16 mouse cellular contexts compared by ENCODE assay signal in genomic region chr13:10449502-10449901, GRCm38 (mm10).
"Had no signal": no experiment of that assay in that cellular context is flagged by ENCODE, and none has a peak within 500 bp of the region (broad histone marks: within the 10 kb centered on the region; RNA-seq: fewer than 3 reads in every experiment).

No protein-coding gene starts in this region.

- H3K4me3 ChIP-seq: midbrain, embryonic 10.5 days; midbrain, embryonic 12.5 days; myocyte; neural tube, embryonic 13.5 days; neural tube, embryonic 15.5 days; stomach, embryonic 15.5 days had no signal

- H3K27ac ChIP-seq: midbrain, embryonic 10.5 days; midbrain, embryonic 12.5 days; neural tube, embryonic 13.5 days; neural tube, embryonic 15.5 days; stomach, embryonic 15.5 days had no signal

- H3K36me3 ChIP-seq: midbrain, embryonic 10.5 days; midbrain, embryonic 12.5 days; neural tube, embryonic 13.5 days; neural tube, embryonic 15.5 days; stomach, embryonic 15.5 days had no signal

- DNase-seq: lung, adult 18-20 months; lung, embryonic 14.5 days; lung, postnatal 10 days; lung, postnatal 4 days; midbrain, embryonic 14.5 days; right cerebral cortex, postnatal 14 days; thymus, adult 18-20 months; thymus, postnatal 14 days; thymus, postnatal 36 days had no signal

- ATAC-seq: midbrain, embryonic 16.5 days had no signal

- H3K4me1 ChIP-seq: midbrain, embryonic 10.5 days; midbrain, embryonic 12.5 days; neural tube, embryonic 13.5 days; neural tube, embryonic 15.5 days; stomach, embryonic 15.5 days had no signal

- H3K27me3 ChIP-seq: midbrain, embryonic 12.5 days; neural tube, embryonic 13.5 days; neural tube, embryonic 15.5 days; stomach, embryonic 15.5 days had no signal

- H3K9me3 ChIP-seq: midbrain, embryonic 10.5 days; midbrain, embryonic 12.5 days; neural tube, embryonic 13.5 days; neural tube, embryonic 15.5 days; stomach, embryonic 15.5 days had no signal

- H3K9ac ChIP-seq: lung, embryonic 14.5 days; midbrain, embryonic 12.5 days; neural tube, embryonic 13.5 days; neural tube, embryonic 15.5 days; stomach, embryonic 15.5 days had no signal

- H3K4me2 ChIP-seq: lung, embryonic 14.5 days; midbrain, embryonic 12.5 days; neural tube, embryonic 13.5 days; neural tube, embryonic 15.5 days; stomach, embryonic 15.5 days had no signal
